Mouse (Mus musculus): ENCODE data around the gene Kcnd2. TPM values are rescaled to one million over a fixed set of nuclear protein-coding genes. Genes with fewer than 3 reads are reported as not detected.

Gene Kcnd2
- total RNA-seq, 2 experiments from 2014 or later: 0.03 TPM; not detected in 1

DNA sequence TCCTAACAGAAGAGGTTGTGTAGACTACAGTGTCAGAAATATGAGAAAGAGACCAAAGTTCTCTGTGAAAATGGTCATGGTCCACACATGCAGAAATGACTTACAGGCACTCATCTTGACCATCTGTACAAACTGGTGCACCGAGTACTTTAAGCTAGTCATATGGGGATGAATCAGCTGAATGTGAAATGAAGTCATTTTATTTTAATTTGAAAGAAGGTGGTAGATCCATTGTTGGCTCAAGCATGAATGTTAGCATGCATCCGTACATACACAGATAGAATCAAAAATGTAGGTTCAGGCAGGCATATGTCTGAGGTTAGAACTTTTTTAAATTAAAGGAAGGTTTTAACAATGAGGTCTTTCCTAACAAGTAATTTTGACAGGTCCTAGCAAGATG lies 273.2 kb downstream of the Kcnd2 start:
- no peak for TF ChIP-seq CTCF (IDR thresholded peaks at IDR 0.05)
- Histone ChIP-seq H3K27ac (no peak overlapping the region), H3K4me3 (no peak overlapping the region)
- intact Hi-C loops (cut with DNase I): no loop called here
- DNase-seq: no peak

DNA sequence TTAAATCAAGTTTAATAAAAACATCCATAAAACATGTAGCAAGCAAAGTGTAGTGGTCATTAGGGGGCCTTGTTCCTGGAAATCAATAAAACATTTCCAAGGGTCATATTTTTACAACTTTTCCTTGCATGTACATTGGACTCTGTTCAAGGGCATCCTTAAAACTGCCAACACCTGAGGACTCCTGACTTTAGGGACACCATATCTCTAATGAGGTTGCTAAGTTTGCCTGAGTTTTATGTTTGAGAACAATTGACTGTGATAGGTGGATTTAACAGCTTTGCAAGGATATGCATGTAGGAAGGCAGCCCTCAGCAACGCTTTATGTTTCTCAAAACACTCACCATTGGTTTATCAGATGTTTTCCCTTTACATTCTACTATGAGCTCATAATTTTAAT lies 287.6 kb downstream of the Kcnd2 start:
- intact Hi-C loops (cut with DNase I): no loop called here
- no peak for DNase-seq
- no peak for TF ChIP-seq CTCF (IDR thresholded peaks at IDR 0.05)
- no peak overlapping the region for H3K27ac ChIP-seq
- H3K4me3 ChIP-seq: no peak overlapping the region

DNA sequence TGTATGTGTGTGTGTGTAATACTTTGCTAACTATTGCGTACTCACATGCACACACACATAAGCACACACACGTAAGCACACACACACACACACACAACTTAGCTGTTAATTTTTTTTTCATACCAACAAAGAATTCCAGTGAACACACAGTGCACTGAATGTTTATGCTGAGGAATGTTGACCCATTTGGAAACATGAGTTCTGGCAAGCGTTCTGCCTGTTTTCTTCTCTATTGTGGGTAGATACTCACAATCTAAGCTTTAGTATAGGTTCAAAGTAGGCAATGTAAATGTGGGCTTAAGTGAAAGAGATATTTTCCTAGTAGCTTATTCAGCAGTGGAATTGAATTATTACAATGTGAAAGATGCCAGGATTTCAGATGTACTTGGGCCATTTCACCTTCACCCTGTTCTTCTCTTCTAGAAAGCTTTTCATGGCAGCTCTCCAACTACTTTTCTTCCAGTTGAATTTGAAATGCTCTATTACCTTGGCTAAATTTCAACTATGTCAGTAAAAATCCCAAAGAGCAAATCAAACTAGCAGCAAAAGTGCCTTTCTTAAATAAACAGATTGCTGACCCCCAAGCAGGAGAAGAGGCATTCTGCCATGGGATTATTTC lies 295.4 kb downstream of the Kcnd2 start:
- no peak overlapping the region for H3K4me3 ChIP-seq
- no peak for TF ChIP-seq CTCF (IDR thresholded peaks at IDR 0.05)
- no peak overlapping the region for H3K27ac ChIP-seq
- no peak for DNase-seq
- intact Hi-C loops (cut with DNase I): no loop called here

DNA sequence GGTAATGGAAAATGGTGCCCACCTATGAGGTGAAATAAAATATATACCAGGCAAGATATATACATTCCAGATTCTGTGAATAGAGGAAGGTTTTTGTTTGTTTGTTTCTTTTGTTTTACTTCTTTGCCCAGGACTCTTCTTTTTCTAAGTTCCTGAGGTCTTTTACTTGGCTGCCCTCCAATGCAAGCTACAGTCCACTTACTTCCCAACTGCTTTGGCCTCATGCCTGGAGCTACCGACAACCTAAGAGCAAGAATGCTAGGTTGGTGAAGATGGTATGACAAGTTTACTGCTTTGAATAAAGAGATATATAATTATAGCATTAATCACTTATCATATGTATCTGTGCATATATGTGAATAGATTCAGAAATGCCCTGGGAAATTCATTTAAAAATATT lies 305.0 kb downstream of the Kcnd2 start:
- no peak for TF ChIP-seq CTCF (IDR thresholded peaks at IDR 0.05)
- Histone ChIP-seq H3K4me3 (no peak overlapping the region), H3K27ac (no peak overlapping the region)
- intact Hi-C loops (cut with DNase I): no loop called here
- DNase-seq: no peak

DNA sequence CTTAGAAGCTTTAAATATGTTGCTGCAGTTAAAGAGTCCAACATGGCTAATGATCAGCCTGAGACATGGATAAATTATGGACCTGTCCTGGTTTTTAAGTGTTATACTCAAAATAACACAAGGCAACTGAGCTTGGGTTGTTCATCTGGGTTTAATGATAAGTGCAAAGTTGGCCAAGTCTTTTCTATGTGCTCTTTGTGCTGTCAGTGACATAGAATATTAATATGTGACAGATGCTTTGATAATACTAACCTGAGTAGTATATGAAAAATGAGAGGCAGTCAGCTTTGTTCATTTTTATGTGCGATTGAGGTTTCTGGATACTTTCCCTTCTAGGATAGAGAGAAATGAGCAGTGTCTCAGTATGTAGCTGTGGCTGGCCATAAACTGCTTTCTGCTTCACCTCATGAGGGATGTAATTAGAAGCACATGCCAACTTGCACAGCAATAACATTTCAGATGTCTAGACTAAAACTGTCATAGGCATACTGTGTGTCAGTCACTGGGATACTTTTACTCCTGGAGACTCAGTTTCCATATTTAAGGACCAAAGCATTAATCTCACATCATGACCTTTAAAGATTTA lies 312.3 kb downstream of the Kcnd2 start:
- intact Hi-C loops (cut with DNase I): no loop called here
- DNase-seq: no peak
- H3K27ac ChIP-seq: no peak overlapping the region
- no peak overlapping the region for H3K4me3 ChIP-seq
- TF ChIP-seq CTCF (IDR thresholded peaks at IDR 0.05): no peak

DNA sequence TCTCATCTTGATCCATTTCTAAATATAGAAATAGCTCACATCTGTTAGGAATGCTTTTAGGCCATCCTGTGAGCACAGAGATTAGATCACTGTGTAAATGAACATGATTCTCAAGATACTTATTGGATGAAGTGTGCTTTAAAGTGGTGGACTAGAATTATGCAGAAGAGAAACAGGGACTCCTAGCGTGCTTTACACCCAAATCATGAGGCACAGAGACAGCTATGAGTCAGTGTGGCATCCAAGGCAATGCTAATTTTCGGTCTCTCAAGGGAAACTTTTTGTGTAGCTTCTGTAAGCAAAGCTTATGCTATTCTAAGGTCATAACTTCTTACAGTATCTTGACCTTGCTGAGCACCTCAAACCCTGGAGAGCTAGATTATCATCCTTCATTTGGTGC lies 318.7 kb downstream of the Kcnd2 start:
- intact Hi-C loops (cut with DNase I): no loop called here
- no peak for TF ChIP-seq CTCF (IDR thresholded peaks at IDR 0.05)
- no peak for DNase-seq
- H3K27ac ChIP-seq: no peak overlapping the region
- no peak overlapping the region for H3K4me3 ChIP-seq

DNA sequence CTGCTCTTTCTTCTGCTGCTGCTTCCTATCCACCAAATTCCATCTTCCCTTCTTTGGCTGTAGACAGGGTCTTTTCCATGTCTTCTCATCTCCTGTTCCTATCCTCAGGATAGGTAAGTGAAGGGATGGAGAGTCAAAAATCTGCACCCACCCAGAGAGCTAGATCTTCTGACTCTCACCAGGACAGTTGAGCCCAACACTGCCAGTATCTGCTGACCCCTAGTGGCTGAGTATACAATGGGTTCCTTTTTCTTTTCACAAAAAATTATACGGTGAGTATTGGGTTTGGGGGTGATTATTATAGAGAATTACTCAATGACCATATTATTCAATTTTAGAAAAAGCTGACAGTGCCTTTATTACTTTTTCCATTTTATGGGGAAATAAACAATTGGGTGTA lies 319.5 kb downstream of the Kcnd2 start:
- intact Hi-C loops (cut with DNase I): no loop called here
- peak; percentile 30; the same call in 1 of the 2 replicates for TF ChIP-seq CTCF (IDR thresholded peaks at IDR 0.05)
- Histone ChIP-seq H3K27ac (no peak overlapping the region), H3K4me3 (no peak overlapping the region)
- no peak for DNase-seq

DNA sequence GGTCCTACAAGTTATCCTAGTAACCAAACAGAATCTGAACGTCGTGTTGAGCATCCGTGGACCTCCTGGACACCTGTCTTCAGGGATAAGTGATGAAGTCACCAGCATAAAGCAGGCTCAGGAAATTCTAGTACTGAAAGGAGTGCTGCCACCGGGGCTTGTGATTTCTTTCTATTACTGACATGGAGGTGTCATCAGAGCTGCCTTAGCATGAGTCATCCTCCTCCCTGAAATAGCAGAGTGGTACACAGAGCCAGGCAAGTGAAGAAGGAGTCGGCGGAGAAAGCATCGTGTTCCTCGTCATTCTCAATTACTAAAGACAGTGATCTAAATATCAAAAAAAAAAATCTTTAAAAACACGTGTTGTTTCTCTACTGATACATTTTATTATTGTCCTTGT lies 336.2 kb downstream of the Kcnd2 start:
- no peak for TF ChIP-seq CTCF (IDR thresholded peaks at IDR 0.05)

DNA sequence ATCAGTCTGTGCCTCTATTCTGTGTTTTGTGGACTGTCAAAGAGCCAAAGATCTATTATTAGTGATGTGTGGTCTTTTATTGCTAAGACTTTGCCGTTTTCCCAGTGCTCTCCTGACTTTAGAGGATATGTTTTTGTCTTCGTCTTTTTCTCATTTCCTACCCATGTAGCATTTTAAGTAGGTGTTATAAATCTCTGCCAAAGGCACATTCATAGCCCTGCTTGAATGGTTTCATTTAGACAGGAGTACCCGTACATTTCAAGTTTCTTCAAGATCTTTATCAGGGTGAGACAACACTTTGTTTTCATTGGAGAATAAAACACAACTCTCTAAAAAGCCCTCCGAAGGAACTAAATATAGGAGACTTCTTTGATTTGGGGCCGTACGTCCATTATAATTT lies 355.7 kb downstream of the Kcnd2 start:
- Histone ChIP-seq H3K27ac (no peak overlapping the region), H3K4me3 (no peak overlapping the region)
- DNase-seq: no peak
- no peak for TF ChIP-seq CTCF (IDR thresholded peaks at IDR 0.05)
- intact Hi-C loops (cut with DNase I): no loop called here

More for the DNA sequence above, 336.2 kb downstream of the Kcnd2 start:
- no peak overlapping the region for H3K4me3 ChIP-seq
- H3K27ac ChIP-seq: no peak overlapping the region
- intact Hi-C loops (cut with DNase I): no loop called here
- no peak for DNase-seq

DNA sequence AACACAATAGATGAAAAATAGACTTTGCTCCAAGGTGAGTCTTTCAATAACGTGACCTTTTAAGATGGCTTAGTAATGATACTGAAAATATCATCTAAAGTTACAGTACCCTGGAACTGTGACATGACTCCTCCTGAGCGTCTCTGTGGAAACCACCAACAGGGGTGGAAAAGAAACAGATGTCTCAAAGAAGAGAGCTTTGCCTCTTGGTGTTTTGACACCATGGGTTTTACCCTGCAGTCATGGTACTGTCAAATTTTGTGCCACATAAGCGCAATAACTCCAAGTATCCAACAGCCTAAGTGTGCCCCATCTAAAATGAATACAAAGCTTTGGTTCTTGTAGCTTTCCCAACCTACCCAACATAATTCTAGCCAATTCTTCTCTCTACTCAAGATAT lies 374.9 kb downstream of the Kcnd2 start:
- no peak for DNase-seq
- Histone ChIP-seq H3K4me3 (no peak overlapping the region), H3K27ac (no peak overlapping the region)
- intact Hi-C loops (cut with DNase I): no loop called here
- TF ChIP-seq CTCF (IDR thresholded peaks at IDR 0.05): no peak

DNA sequence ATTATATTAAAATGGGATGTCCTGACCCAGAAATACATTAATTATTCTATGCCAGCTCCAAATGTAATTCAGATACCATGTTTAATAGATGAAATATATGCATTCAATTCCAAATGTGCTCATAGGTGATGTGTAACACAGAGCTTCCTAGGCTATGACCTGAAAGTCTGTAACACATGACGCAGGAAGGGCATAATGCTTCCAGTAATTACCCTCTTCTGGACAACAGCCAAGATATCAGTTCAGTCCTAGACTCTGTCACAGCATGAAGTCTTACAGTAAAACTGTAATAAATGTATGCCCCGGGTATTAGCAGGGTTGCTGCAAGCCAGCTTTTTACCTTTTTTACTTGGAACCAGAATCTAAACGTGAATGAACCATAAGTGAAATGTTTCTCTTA lies 382.1 kb downstream of the Kcnd2 start:
- Histone ChIP-seq H3K27ac (no peak overlapping the region), H3K4me3 (no peak overlapping the region)
- no peak for TF ChIP-seq CTCF (IDR thresholded peaks at IDR 0.05)
- intact Hi-C loops (cut with DNase I): no loop called here
- no peak for DNase-seq

DNA sequence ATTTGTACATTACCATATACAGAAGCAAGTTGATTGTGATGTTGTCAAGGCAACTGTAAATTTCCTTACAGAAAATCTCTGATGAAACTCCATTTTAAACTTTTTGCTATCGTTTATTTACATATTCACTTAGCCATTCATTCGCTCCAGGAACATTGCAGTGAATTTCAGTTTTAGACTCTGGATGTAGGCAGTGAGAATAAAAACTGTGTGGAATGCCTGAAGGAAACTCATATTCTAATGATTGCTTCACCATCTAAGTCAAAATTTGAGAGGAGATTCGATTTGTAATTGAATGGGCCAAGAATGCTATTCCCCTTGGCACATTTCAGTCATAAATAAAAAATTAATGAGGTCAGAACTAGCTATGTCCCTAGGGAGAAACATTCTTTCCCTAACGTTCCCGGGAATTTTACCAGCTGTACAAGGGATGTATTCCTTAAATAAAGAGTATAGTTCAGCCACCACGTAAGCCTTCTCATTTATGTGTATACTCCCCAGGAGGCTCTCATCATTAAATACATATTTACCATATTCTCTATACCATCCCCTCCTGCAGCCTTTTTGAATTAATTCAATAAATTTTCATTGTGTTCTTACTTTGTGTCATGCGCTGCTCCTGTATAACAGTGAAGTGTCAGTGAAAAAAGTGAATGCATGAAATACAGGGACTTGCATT lies 394.2 kb downstream of the Kcnd2 start:
- Histone ChIP-seq H3K4me3 (no peak overlapping the region), H3K27ac (no peak overlapping the region)
- DNase-seq: no peak
- intact Hi-C loops (cut with DNase I): no loop called here
- no peak for TF ChIP-seq CTCF (IDR thresholded peaks at IDR 0.05)

DNA sequence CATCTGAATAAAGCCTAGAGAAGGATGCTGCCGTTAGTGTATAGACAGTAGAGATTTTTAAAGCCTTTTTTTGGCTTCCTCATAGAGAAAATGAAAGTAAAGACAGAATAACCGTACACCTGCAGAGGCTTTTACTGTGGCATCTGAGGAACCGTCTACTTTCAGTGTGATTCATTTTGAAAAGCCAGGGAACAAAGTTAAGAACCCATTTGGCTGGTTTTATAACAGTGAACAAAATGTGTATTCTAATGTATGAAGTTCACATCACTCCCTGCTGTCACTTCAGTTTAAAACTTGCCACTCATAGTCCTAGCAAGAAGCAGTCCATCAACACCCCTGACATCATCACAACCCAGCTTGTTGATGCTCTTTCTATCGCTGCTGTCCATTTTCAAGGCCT lies 414.7 kb downstream of the Kcnd2 start:
- intact Hi-C loops (cut with DNase I): no loop called here
- no peak for TF ChIP-seq CTCF (IDR thresholded peaks at IDR 0.05)

DNA sequence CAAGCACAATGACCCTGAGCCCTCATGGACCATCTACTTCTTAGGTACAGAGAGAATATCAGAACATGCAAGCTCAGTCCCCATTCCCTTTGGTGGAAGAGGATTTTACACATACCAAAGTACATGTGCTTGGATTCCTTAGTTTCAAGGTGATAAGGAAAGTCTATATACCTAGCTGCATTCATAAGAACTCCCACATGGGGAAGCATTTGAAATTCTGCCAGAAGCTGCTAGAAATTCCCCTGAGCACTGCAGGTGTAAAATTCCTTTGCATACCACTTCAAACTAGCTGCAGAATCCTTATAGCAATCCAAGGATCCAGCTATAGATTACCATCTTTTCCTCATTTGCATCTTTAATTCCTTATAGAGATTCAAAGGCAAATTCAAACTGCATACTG lies 440.4 kb downstream of the Kcnd2 start:
- Histone ChIP-seq H3K4me3 (no peak overlapping the region), H3K27ac (no peak overlapping the region)
- DNase-seq: no peak
- TF ChIP-seq CTCF (IDR thresholded peaks at IDR 0.05): no peak
- intact Hi-C loops (cut with DNase I): no loop called here

More for the DNA sequence above, 414.7 kb downstream of the Kcnd2 start:
- no peak overlapping the region for H3K4me3 ChIP-seq
- H3K27ac ChIP-seq: no peak overlapping the region
- DNase-seq: no peak

Measured in gastrocnemius, adult 2 months (tissue).